In the genomic region with DNA sequence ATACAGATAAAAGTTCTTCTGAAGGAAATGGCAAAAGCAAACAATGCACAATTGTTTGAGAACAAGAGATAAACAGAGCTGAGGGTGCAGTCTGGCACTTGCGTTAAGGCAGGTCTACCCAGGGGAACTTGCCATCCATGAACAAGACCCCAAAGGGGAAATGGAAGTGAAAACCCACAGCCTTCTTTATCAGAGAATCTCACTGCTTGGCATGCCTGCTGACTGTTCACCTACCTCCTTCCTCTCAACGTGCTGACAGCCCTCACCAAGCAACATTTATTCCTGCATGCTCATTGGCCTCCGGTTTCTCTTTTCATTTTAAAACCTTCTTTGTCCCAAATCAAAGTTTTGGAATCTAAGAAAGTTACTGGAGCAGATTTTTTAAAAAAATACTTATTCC, we compare ENCODE assay signal across 23 mouse cellular contexts.
DNase-seq lines count a peak whose midpoint lies in the region; ATAC-seq and TF ChIP-seq lines count a peak whose summit lies in the region.
"Had no signal": no experiment of that assay in that cellular context is flagged by ENCODE, and none has a peak within 500 bp of the region (broad histone marks: within the 10 kb centered on the region; RNA-seq: fewer than 3 reads in every experiment).

No protein-coding gene starts in this region.

- no peaks in the 10 kb centered on the region for H3K79me2 ChIP-seq in heart, adult 2 months (replicated peaks; ENCODE audit: control insufficient read depth, insufficient read depth, low read length)

- no peak for TF ChIP-seq EP300 in heart, adult 2 months (IDR thresholded peaks at IDR 0.05; ENCODE audit: insufficient read depth, low read depth, low read length)

- no peak for ATAC-seq in heart, embryonic 13.5 days (ENCODE audit: extremely low read depth, insufficient number of reproducible peaks, low FRiP score, low TSS enrichment)
- ATAC-seq in midbrain, postnatal 0 days (ENCODE audit: low FRiP score), result no peak
- ATAC-seq: activated CD4-positive, CD25-positive, alpha-beta regulatory T cell, adult 4 months; forebrain, embryonic 13.5 days; intestine, postnatal 0 days; liver, embryonic 12.5 days; liver, postnatal 0 days; midbrain, embryonic 13.5 days had no signal

- intact Hi-C loops in heart, adult 2 months (cut with DNase I), result loop anchor here (2.0 kb wide), 1 partner anchor 35 kb away; no protein-coding TSS in a partner anchor
- intact Hi-C loops in heart, postnatal 10 days (cut with DNase I), result no loop called here

- peak overlapping the region; percentile 46 for H3K4me2 ChIP-seq in heart, embryonic 13.5 days
- H3K4me2 ChIP-seq in midbrain, postnatal 0 days (ENCODE audit: low read depth, low read length, poor library complexity, severe bottlenecking), result no peak overlapping the region
- H3K4me2 ChIP-seq: forebrain, embryonic 13.5 days; hindbrain, embryonic 14.5 days; liver, embryonic 12.5 days; midbrain, embryonic 13.5 days had no signal

- no peaks in the 10 kb centered on the region; the same call in 1 of the 2 replicates for H3K9me3 ChIP-seq in heart, embryonic 13.5 days
- H3K9me3 ChIP-seq in midbrain, postnatal 0 days (ENCODE audit: low read length), result no peaks in the 10 kb centered on the region
- H3K9me3 ChIP-seq: forebrain, embryonic 13.5 days; liver, embryonic 12.5 days; midbrain, embryonic 13.5 days had no signal

- H3K36me3 ChIP-seq in heart, adult 2 months (ENCODE audit: control insufficient read depth, insufficient read depth, low read length), result peaks cover 2% of the 10 kb centered on the region; the same call in 1 of the 2 replicates
- no peaks in the 10 kb centered on the region for H3K36me3 ChIP-seq in heart, embryonic 13.5 days
- no peaks in the 10 kb centered on the region for H3K36me3 ChIP-seq in midbrain, postnatal 0 days (ENCODE audit: insufficient read depth, low read length)
- H3K36me3 ChIP-seq: liver, embryonic 12.5 days; midbrain, embryonic 13.5 days had no signal

- H3K27me3 ChIP-seq in heart, adult 2 months (ENCODE audit: control insufficient read depth, insufficient read depth, low read length), result no peaks in the 10 kb centered on the region
- no peaks in the 10 kb centered on the region for H3K27me3 ChIP-seq in heart, embryonic 13.5 days (replicated peaks)
- H3K27me3 ChIP-seq in midbrain, postnatal 0 days (ENCODE audit: insufficient read depth, low read length), result no peaks in the 10 kb centered on the region
- H3K27me3 ChIP-seq: forebrain, embryonic 13.5 days; liver, embryonic 12.5 days; midbrain, embryonic 13.5 days had no signal

- TF ChIP-seq POLR2A in heart, adult 2 months (IDR thresholded peaks at IDR 0.05; ENCODE audit: insufficient read depth, low read depth, low read length), result no peak

- H3K4me3 ChIP-seq in heart, adult 2 months, result no peak overlapping the region
- H3K4me3 ChIP-seq in heart, embryonic 13.5 days, result no peak overlapping the region
- no peak overlapping the region for H3K4me3 ChIP-seq in midbrain, postnatal 0 days (ENCODE audit: low read depth, low read length)
- H3K4me3 ChIP-seq: forebrain, embryonic 13.5 days; liver, embryonic 12.5 days; midbrain, embryonic 13.5 days had no signal

- DNase-seq in heart, adult 2 months, result no peak
- DNase-seq in heart, adult 8-10 months (ENCODE audit: low spot score), result no peak
- peak; percentile 45 for DNase-seq in MN1 (ENCODE audit: low spot score)
- DNase-seq in heart, postnatal 10 days, result peak; percentile 15 to 19
- DNase-seq in kidney, adult 11 months, result no peak
- no peak for DNase-seq in midbrain, postnatal 0 days (ENCODE audit: low spot score)
- no peak for DNase-seq in cerebellum, adult 11-12 months
- DNase-seq: adrenal gland, adult 2 months; adrenal gland, postnatal 36 days; cerebellum, adult 2 months; cerebellum, postnatal 14 days; gastrocnemius, postnatal 10 days; kidney, postnatal 14 days; left cerebral cortex, postnatal 4 days; liver, postnatal 0 days; lung, postnatal 4 days had no signal

- TF ChIP-seq CTCF in heart, adult 2 months (IDR thresholded peaks at IDR 0.05), result no peak
- no peak for TF ChIP-seq CTCF in midbrain, postnatal 0 days (IDR thresholded peaks at IDR 0.05)

- WGBS in heart, adult 2 months, result 20% methylated on average over 3 of the region's 3 CpGs
- 30% methylated on average over 3 of the region's 3 CpGs for WGBS in heart, embryonic 13.5 days
- 70% methylated on average over 3 of the region's 3 CpGs for WGBS in midbrain, postnatal 0 days

- H3K27ac ChIP-seq in heart, adult 2 months, result peak overlapping the region; percentile 66
- peak overlapping the region; percentile 71 for H3K27ac ChIP-seq in heart, embryonic 13.5 days (replicated peaks)
- H3K27ac ChIP-seq in midbrain, postnatal 0 days (ENCODE audit: low read depth, low read length), result no peak overlapping the region
- H3K27ac ChIP-seq: forebrain, embryonic 13.5 days; hindbrain, embryonic 14.5 days; liver, embryonic 12.5 days; midbrain, embryonic 13.5 days had no signal

- peaks cover 3% of the 10 kb centered on the region for H3K4me1 ChIP-seq in heart, adult 2 months (ENCODE audit: control insufficient read depth, insufficient read depth, low read length)
- peaks cover 19% of the 10 kb centered on the region for H3K4me1 ChIP-seq in heart, embryonic 13.5 days
- H3K4me1 ChIP-seq in midbrain, postnatal 0 days (ENCODE audit: insufficient read depth, low read length), result no peaks in the 10 kb centered on the region
- H3K4me1 ChIP-seq: forebrain, embryonic 13.5 days; liver, embryonic 12.5 days; midbrain, embryonic 13.5 days had no signal

- no peak overlapping the region for H3K9ac ChIP-seq in heart, adult 2 months (ENCODE audit: low read depth, low read length)
- H3K9ac ChIP-seq in heart, embryonic 13.5 days, result no peak overlapping the region
- no peak overlapping the region for H3K9ac ChIP-seq in midbrain, postnatal 0 days (replicated peaks; ENCODE audit: low read length, poor library complexity, severe bottlenecking)
- H3K9ac ChIP-seq: forebrain, embryonic 13.5 days; hindbrain, embryonic 14.5 days; liver, embryonic 12.5 days; liver, postnatal 0 days; midbrain, embryonic 13.5 days had no signal

Comparison
In these comparisons a context has a peak if more than half of its experiments do, and no peak if none do; other contexts are left out.
1. DNase-seq: peak in MN1 (single experiment) and heart, postnatal 10 days (2 of 2); none in heart, adult 2 months (0 of 2), heart, adult 8-10 months (single experiment), kidney, adult 11 months (single experiment), midbrain, postnatal 0 days (single experiment) and cerebellum, adult 11-12 months (single experiment).